Mouse (Mus musculus): ENCODE measurements at regions not wholly inside any gene's neighbourhood (a gene's known extent, or its start where the extent isn't known, plus 50 kb on each side); places are given as distances from the start of the nearest gene placed in this dataset.
"Not testable (repeated sequence)": the region's sequence is repeated elsewhere in the genome, so short reads cannot be mapped to it uniquely, and the experiment has no call there.

DNA sequence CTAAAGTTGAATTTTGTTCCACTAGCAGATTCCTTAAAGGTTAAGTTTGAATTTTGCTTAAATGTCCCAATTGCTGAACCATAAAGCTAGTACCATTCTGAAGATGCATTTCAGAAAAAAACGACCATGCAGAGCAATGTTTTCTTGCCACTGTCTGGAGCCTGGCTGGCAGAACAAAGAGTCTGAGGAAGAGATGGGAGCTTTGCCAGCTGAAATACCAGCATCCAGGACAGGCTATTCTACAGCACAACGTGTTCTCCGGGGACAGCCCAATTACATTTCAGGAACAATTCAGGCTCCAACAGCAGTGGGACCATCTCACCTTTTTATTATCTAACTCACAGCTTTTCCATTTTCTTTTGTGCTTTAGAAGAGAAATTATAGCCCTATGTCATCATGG, 113.9 kb downstream of the Mfap3l start:
- no peaks in the 10 kb centered on the region for H3K4me1 ChIP-seq (ENCODE audit: insufficient read depth, low read depth, low read length)
- no peak for ATAC-seq (ENCODE audit: extremely low read depth, insufficient number of reproducible peaks, low FRiP score, poor library complexity, severe bottlenecking)
- TF ChIP-seq GATA1 (IDR thresholded peaks at IDR 0.05; ENCODE audit: borderline replicate concordance, low read length), result no peak
- TF ChIP-seq GATA2 (IDR thresholded peaks at IDR 0.05; ENCODE audit: borderline replicate concordance, low read depth, low read length), result no peak
- TF ChIP-seq CTCF (IDR thresholded peaks at IDR 0.05; ENCODE audit: low read depth, low read length), result no peak
- no peak for TF ChIP-seq TAL1 (conservative IDR thresholded peaks at IDR 0.05; ENCODE audit: low read depth, low read length)
- TF ChIP-seq POLR2AphosphoS5 (IDR thresholded peaks at IDR 0.05; ENCODE audit: insufficient replicate concordance, low read depth, low read length), result no peak
- no peak overlapping the region for H3K4me3 ChIP-seq (ENCODE audit: low read depth, low read length)
- no peak for DNase-seq (ENCODE audit: low spot score)
- peaks cover 3% of the 10 kb centered on the region for H3K27me3 ChIP-seq (ENCODE audit: insufficient read depth, low read length)
- H3K9me3 ChIP-seq (replicated peaks), result no peaks in the 10 kb centered on the region
- H3K36me3 ChIP-seq (replicated peaks), result no peaks in the 10 kb centered on the region

DNA sequence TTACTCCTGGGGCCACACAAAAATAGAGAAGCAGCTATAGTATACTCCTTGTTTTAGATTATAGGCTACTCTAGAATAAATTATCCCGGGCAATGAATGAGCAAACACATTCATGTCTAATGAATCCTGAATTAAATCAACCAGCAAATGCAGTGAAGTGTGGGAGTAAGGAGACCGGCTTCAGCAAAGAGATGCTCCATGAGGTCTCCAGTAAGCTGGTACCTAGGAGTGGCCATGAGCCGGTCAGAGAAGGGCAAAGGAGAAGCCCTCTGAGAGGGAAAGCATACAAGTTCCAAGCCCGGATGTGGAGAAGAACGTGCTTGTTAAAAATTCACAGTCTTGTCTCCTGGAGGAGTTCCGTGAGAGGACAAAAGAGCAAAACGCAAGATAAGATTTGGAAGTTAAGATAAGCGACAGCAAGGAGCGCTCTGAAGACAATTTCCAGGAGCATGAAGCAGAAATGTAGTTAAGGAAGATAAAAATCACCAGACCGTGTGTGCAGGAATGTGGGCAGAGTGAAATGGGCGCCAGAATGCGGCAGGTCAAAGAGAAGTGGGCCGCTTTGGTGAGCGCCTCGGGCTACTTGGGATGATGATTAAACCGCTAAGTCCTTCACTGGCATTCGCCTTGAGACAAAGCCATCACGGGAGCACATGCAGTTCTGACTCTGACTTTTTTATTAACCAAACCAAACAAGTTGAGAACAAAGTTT, 123.2 kb downstream of the Mfap3l start:
- no peak for ATAC-seq (ENCODE audit: extremely low read depth, insufficient number of reproducible peaks, low FRiP score, poor library complexity, severe bottlenecking)
- no peaks in the 10 kb centered on the region for H3K4me1 ChIP-seq (ENCODE audit: insufficient read depth, low read depth, low read length)
- no peak for DNase-seq (ENCODE audit: low spot score)
- no peaks in the 10 kb centered on the region for H3K9me3 ChIP-seq (replicated peaks)
- H3K4me3 ChIP-seq (ENCODE audit: low read depth, low read length), result no peak overlapping the region
- H3K36me3 ChIP-seq (replicated peaks), result no peaks in the 10 kb centered on the region
- no peaks in the 10 kb centered on the region; the same call in 1 of the 2 replicates for H3K27me3 ChIP-seq (ENCODE audit: insufficient read depth, low read length)
- no peak for TF ChIP-seq GATA2 (IDR thresholded peaks at IDR 0.05; ENCODE audit: borderline replicate concordance, low read depth, low read length)
- no peak for TF ChIP-seq POLR2AphosphoS5 (IDR thresholded peaks at IDR 0.05; ENCODE audit: insufficient replicate concordance, low read depth, low read length)
- no peak for TF ChIP-seq CTCF (IDR thresholded peaks at IDR 0.05; ENCODE audit: low read depth, low read length)
- no peak for TF ChIP-seq TAL1 (conservative IDR thresholded peaks at IDR 0.05; ENCODE audit: low read depth, low read length)
- TF ChIP-seq GATA1 (IDR thresholded peaks at IDR 0.05; ENCODE audit: borderline replicate concordance, low read length), result no peak

DNA sequence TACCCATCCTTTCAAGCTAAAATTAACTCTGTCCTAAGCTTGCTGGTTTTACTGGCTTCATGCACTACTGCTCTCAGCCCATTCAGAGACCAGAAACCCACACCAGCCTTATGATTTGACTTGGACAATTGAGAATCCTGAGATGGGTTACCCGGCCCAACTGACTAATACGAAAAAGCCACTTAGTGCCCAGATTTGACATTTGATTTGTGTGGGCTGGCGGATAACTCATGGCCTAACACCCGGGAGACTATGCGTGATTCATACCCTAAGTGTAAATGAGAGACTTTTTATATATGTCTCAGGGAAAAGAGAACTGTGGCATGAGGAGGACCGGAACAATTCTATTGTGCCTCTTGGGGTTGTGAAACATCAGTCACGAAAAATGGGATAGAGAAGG, 126.3 kb upstream of the Hpf1 start:
- H3K4me3 ChIP-seq (ENCODE audit: low read depth, low read length), result no peak overlapping the region
- DNase-seq (ENCODE audit: low spot score), result no peak

DNA sequence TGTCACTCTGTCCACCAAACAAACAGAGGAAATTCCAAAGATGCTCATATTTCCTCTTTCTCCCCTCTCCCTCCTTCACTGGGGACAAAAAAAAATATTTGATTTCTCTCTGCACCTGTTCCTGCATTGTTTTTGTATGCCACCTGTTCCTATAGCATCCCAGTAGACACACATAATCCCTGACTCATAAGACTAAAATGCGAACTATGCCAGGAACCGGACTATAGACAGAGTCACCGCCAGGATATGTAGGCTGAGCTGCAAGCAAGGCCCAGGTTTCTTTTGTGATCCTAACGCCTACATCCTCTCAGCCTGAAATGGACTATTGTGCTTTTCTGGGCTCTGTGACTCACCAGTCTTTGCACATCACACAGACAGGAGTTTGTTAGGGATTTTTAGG, 116.9 kb upstream of the Hpf1 start:
- peaks cover 4% of the 10 kb centered on the region; the same call in 1 of the 2 replicates for H3K27me3 ChIP-seq (ENCODE audit: insufficient read depth, low read length)
- no peaks in the 10 kb centered on the region for H3K36me3 ChIP-seq (replicated peaks)
- no peaks in the 10 kb centered on the region for H3K9me3 ChIP-seq (replicated peaks)
- no peak for TF ChIP-seq POLR2AphosphoS5 (IDR thresholded peaks at IDR 0.05; ENCODE audit: insufficient replicate concordance, low read depth, low read length)
- no peak for TF ChIP-seq CTCF (IDR thresholded peaks at IDR 0.05; ENCODE audit: low read depth, low read length)
- no peak for TF ChIP-seq TAL1 (conservative IDR thresholded peaks at IDR 0.05; ENCODE audit: low read depth, low read length)
- no peak for TF ChIP-seq GATA2 (IDR thresholded peaks at IDR 0.05; ENCODE audit: borderline replicate concordance, low read depth, low read length)
- TF ChIP-seq GATA1 (IDR thresholded peaks at IDR 0.05; ENCODE audit: borderline replicate concordance, low read length), result no peak
- no peak for DNase-seq (ENCODE audit: low spot score)
- ATAC-seq (ENCODE audit: extremely low read depth, insufficient number of reproducible peaks, low FRiP score, poor library complexity, severe bottlenecking), result no peak
- no peaks in the 10 kb centered on the region for H3K4me1 ChIP-seq (ENCODE audit: insufficient read depth, low read depth, low read length)
- H3K4me3 ChIP-seq (ENCODE audit: low read depth, low read length), result no peak overlapping the region

More for the DNA sequence above, 126.3 kb upstream of the Hpf1 start:
- Histone ChIP-seq H3K9me3 (replicated peaks) (no peaks in the 10 kb centered on the region), H3K4me1 (ENCODE audit: insufficient read depth, low read depth, low read length) (no peaks in the 10 kb centered on the region), H3K36me3 (replicated peaks) (no peaks in the 10 kb centered on the region), H3K27me3 (ENCODE audit: insufficient read depth, low read length) (no peaks in the 10 kb centered on the region; the same call in 1 of the 2 replicates)
- no peak for TF ChIP-seq POLR2AphosphoS5 (IDR thresholded peaks at IDR 0.05; ENCODE audit: insufficient replicate concordance, low read depth, low read length)
- no peak for TF ChIP-seq TAL1 (conservative IDR thresholded peaks at IDR 0.05; ENCODE audit: low read depth, low read length)
- no peak for TF ChIP-seq CTCF (IDR thresholded peaks at IDR 0.05; ENCODE audit: low read depth, low read length)
- no peak for TF ChIP-seq GATA1 (IDR thresholded peaks at IDR 0.05; ENCODE audit: borderline replicate concordance, low read length)
- TF ChIP-seq GATA2 (IDR thresholded peaks at IDR 0.05; ENCODE audit: borderline replicate concordance, low read depth, low read length), result no peak
- ATAC-seq (ENCODE audit: extremely low read depth, insufficient number of reproducible peaks, low FRiP score, poor library complexity, severe bottlenecking), result no peak

DNA sequence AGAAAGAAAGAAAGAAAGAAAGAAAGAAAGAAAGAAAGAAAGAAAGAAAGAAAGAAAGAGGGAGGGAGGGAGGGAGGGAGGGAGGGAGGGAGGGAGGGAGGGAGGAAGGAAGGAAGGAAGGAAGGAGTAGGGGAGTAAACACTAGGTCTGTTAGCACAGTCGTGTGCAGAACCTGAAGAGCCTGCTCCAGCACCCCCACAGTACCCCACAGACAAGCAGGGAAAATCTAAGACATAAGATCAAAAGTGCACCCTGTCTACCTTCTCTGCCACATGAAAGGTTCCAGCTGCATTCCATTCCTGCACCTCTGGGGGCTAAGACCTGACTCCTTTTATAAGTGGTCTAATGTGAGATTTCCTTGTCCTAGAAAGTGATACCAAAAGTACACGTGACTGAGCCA, 114.0 kb upstream of the Hpf1 start:
- H3K9me3 ChIP-seq (replicated peaks); ATAC-seq (ENCODE audit: extremely low read depth, insufficient number of reproducible peaks, low FRiP score, poor library complexity, severe bottlenecking); DNase-seq (ENCODE audit: low spot score); H3K36me3 ChIP-seq (replicated peaks); H3K27me3 ChIP-seq (ENCODE audit: insufficient read depth, low read length); H3K4me3 ChIP-seq (ENCODE audit: low read depth, low read length); H3K4me1 ChIP-seq (ENCODE audit: insufficient read depth, low read depth, low read length): not testable (repeated sequence)

DNA sequence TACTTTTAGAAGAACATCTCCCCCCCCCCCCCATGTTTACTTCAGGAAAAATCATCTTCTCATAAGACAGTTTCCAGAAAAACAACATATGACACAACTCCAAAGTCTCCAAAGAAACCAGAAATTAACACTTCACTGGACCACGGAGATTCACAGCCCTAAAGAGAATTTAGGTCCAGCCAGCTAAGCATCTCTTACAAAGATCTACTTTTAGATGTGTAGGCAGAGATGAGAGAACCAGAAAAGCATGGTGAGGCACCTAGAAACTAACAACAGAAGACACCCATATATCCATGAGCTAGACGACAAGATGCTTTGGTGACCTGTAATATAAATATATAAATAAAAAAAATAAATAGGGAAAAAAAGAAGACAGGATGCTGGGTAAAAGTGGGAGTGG, 105.2 kb upstream of the Hpf1 start:
- ATAC-seq (ENCODE audit: extremely low read depth, insufficient number of reproducible peaks, low FRiP score, poor library complexity, severe bottlenecking) (no peak), DNase-seq (ENCODE audit: low spot score) (no peak)
- Histone ChIP-seq H3K27me3 (ENCODE audit: insufficient read depth, low read length) (no peaks in the 10 kb centered on the region), H3K4me1 (ENCODE audit: insufficient read depth, low read depth, low read length) (no peaks in the 10 kb centered on the region), H3K36me3 (replicated peaks) (no peaks in the 10 kb centered on the region), H3K9me3 (replicated peaks) (no peaks in the 10 kb centered on the region), H3K4me3 (ENCODE audit: low read depth, low read length) (no peak overlapping the region)
- TF ChIP-seq CTCF (IDR thresholded peaks at IDR 0.05; ENCODE audit: low read depth, low read length) (no peak), GATA2 (IDR thresholded peaks at IDR 0.05; ENCODE audit: borderline replicate concordance, low read depth, low read length) (no peak), POLR2AphosphoS5 (IDR thresholded peaks at IDR 0.05; ENCODE audit: insufficient replicate concordance, low read depth, low read length) (no peak), TAL1 (conservative IDR thresholded peaks at IDR 0.05; ENCODE audit: low read depth, low read length) (no peak), GATA1 (IDR thresholded peaks at IDR 0.05; ENCODE audit: borderline replicate concordance, low read length) (no peak)

Measured in G1E (cell line).